Mouse (Mus musculus) liver, postnatal 0 days (tissue): Measurements from ENCODE around the gene Krtap8-1.

Experiments used
- CTCF ChIP-seq: sonication (generic); IDR thresholded peaks from 2 replicates; pipeline ENCODE4 v1.5.1; 2016; ENCODE audit warnings: antibody characterized with exemption, low read depth
- EP300 ChIP-seq: IDR thresholded peaks from 2 replicates; pipeline ENCODE4 v1.6.1; 2016; ENCODE audit warnings: antibody characterized with exemption, low read depth, mild to moderate bottlenecking

DNA sequence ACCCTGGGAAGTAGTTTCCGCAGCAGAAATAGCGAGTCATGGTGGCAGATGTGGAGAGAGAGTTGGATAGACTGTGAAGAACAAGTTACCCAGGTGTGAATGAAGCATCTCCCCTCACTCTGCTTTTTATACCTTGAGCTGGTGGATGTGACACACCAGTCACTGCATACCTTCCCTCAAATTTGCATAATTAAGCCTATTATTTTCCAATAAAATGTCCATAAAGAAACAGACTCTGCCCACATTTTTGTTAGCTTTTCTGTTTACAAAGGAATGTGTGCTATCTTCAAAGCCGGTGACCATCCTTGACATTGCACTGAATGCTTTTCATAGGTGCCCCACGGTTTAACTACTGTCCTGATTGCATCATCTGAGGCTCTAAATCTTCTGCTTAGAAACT lies 20.5 kb upstream of the Krtap8-1 start, which contains the start of gene Krtap7-1:
- TF ChIP-seq CTCF (no peak), EP300 (no peak)
